Mouse (Mus musculus) embryonic stem cell, embryonic (primary cell): ENCODE data around the gene Sympk.

Experiments
- CTCF ChIA-PET, 4 experiments: fragments of 300-600 bp in 2 of 4; fragments of 350-600 bp in 2 of 4; sonication (Branson Sonifier 250); formaldehyde crosslinking; loops; one replicate each; lab custom pipeline; 2022; ENCODE audit warnings: inconsistent platforms in 2 of 4; lab: Charles Lee
- POLR2A ChIA-PET, 4 experiments: fragments of 300-600 bp in 2 of 4; fragments of 350-600 bp in 2 of 4; sonication (Branson Sonifier 250); formaldehyde crosslinking; loops; one replicate each; lab custom pipeline; 2022; ENCODE audit warnings: antibody characterized with exemption in 4 of 4, inconsistent platforms in 1 of 4; lab: Charles Lee

Gene Sympk

GRCm38 (mm10) chr7:19022189-19022958, 1.8 kb upstream of the Sympk start:
- ChIA-PET CTCF (interaction anchor here (0.5 to 2.8 kb wide), 19 partner anchors 7 to 606 kb away, joined by 3 to 12 read pairs (median 5); partner anchors contain the start of genes Gpr4 (in 1 of the 4), Irf2bp1 (in 1 of the 4), Mypop (in 1 of the 4) and Rsph6a (in 1 of the 4)), POLR2A (interaction anchor here in 3 of 4 experiments (0.8 to 2.7 kb wide), 22 partner anchors 8 to 206 kb away, joined by 3 to 8 read pairs (median 4); partner anchors contain the start of genes Irf2bp1 (in 1 of the 3), Mypop (in 1 of the 3), Rsph6a (in 1 of the 3) and Six5 (in 1 of the 3))

GRCm38 (mm10) chr7:19023357-19023814, 791 bp upstream of the Sympk start, which contains the start of gene Foxa3:
TSS of gene Foxa3 (minus strand) at chr7:19023538.
- ChIA-PET POLR2A (interaction anchor here in 3 of 4 experiments (0.7 to 2.7 kb wide), 26 partner anchors 9 to 249 kb away, joined by 3 to 8 read pairs (median 4); partner anchors contain the start of genes Irf2bp1 (in 1 of the 3), Mypop (in 1 of the 3) and Rsph6a (in 1 of the 3)), CTCF (interaction anchor here (0.5 to 2.8 kb wide), 25 partner anchors 8 to 605 kb away, joined by 3 to 12 read pairs (median 3); partner anchors contain the start of genes Fbxo46 (in 1 of the 4), Irf2bp1 (in 1 of the 4), Mypop (in 1 of the 4) and Rsph6a (in 1 of the 4))

DNA sequence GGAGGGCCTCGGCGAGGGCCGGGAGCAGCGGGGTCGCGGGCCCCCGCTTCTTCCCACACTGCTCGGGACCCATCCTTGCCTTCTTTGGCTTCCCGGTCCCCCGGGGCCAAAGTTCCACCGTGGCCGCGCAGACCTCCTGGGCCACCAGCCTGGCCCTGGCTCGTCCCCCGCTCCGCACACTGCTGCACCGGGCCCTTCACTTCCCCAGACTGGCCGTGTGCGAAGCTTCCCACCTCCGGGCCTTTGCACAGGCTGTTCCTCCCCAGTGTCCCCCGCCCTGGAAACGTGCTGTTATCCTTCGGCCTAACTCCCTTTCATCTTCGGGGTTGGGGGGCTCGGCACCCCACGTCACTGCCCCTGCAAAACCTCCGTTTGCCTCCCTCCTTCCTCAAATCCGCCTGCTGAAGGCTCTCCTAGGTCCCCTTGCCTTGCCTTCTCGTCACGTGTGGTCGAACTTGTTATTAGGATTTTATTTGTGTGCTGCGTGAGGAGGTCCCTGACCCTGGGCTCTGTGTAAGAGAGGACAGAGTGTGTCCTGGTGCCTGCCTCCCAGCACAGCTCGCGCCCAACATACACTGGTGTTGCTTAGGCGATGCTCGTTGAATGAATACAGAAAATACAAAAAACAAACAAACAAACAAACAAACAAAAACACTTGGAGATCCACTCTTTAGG, 541 bp downstream of the Sympk start:
- ChIA-PET CTCF (interaction anchor here in 2 of 4 experiments (0.8 to 2.8 kb wide), 3 partner anchors 19 to 133 kb away, joined by 3 to 12 read pairs (median 4); no protein-coding TSS in a partner anchor), POLR2A (interaction anchor here in 2 of 4 experiments (1.0 to 2.7 kb wide), 2 partner anchors 10 to 16 kb away, joined by 3 to 8 read pairs; no protein-coding TSS in a partner anchor)

- CTCF ChIA-PET: interaction anchor here (0.6 to 1.7 kb wide), 11 partner anchors 8 to 1980 kb away, joined by 3 to 10 read pairs (median 4); partner anchors contain the start of genes Rsph6a (in 2 of the 4) and Six5 (in 1 of the 4)
- POLR2A ChIA-PET: interaction anchor here in 3 of 4 experiments (0.6 to 2.1 kb wide), 8 partner anchors 10 to 126 kb away, joined by 3 to 6 read pairs (median 4); partner anchors contain the start of gene Rsph6a (in 2 of the 3)
Measured at GRCm38 (mm10) chr7:19028067-19028466, 3.9 kb downstream of the Sympk start.

DNA sequence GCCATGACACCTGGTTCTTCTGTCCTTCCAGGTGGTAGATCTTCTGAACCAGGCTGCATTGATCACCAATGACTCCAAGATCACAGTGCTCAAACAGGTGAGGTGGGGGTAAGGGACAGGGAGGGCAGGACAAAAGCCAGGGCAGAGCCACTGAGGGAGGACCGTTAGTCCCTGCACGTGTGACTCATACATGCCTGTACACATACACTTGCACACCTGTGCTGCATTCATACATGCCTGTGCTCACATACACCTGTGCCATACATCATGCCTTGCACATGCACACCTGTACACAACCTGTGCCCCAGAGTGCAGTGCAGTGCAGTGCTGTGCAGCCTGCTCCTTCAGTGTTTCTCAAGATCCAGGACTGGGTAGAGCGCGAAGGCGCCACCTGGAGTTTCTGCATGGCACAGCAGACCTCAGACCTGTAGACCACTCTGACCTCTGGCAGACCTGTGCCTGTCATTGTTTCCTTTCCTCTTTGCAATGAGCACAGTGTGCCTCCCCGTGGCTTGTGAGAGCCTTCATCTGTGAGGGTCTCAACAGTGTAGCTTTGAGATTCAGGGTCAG, 5.0 kb downstream of the Sympk start:
- POLR2A ChIA-PET: interaction anchor here in 2 of 4 experiments (0.9 to 2.1 kb wide), 3 partner anchors 9 to 51 kb away, joined by 3 to 6 read pairs (median 4); no protein-coding TSS in a partner anchor

DNA sequence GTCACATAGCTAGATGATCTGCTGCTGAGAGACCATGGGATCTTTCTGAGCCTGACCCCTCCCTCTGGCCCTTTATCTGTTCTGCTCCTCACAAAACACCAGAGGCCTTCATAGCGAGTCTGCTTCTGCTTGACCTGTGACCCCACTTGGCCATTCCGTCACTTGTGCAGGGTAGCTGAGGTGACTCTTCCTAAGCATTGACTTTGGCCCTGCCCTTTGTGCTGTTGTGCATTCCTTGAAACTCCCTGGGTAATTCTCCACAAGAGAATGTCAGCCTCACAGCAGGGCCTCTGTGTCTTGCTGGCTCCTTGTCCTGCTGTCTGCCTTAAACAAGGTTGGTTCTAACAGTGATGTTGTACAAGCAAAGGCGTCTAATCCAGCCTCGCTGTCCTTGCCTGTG, 7.5 kb downstream of the Sympk start:
- POLR2A ChIA-PET: interaction anchor here in 3 of 4 experiments (0.9 to 1.7 kb wide), 5 partner anchors 9 to 21 kb away, joined by 3 to 5 read pairs (median 3); no protein-coding TSS in a partner anchor
- CTCF ChIA-PET: interaction anchor here in 2 of 4 experiments (0.6 to 2.5 kb wide), 2 partner anchors 22 to 132 kb away, joined by 3 to 7 read pairs; partner anchors contain the start of gene Rsph6a (in 1 of the 2)

More for the DNA sequence above, 5.0 kb downstream of the Sympk start:
- CTCF ChIA-PET: interaction anchor here in 1 of 4 experiments (0.8 to 1.4 kb wide), 5 partner anchors 15 to 64 kb away, joined by 3 to 4 read pairs (median 4); partner anchors contain the start of genes Mypop, Rsph6a and Six5

DNA sequence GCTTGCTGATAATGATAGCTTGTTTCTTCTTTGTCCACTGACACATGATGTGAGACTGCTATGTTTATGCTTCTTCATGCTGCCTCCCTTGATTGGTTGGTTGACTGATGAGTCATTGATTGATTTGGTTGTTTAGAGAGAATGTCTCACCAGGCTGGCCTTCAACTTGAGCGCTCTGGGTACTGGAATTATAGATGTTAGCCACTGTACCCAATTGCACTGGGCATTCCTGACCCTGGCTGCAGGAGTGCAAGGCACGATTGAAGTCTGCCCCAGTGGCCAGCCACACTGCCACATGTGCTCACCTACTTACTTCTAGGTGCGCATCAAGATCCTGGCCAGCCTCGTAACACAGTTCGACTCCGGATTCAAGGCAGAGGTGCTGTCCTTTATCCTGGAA, 20.4 kb downstream of the Sympk start:
- CTCF ChIA-PET: interaction anchor here in 2 of 4 experiments (1.5 to 2.3 kb wide), 2 partner anchors 9 to 10 kb away, joined by 5 to 7 read pairs; partner anchors contain the start of gene Rsph6a (in 2 of the 2)
- POLR2A ChIA-PET: interaction anchor here in 1 of 4 experiments (1.0 to 1.9 kb wide), 4 partner anchors 9 to 47 kb away, joined by 3 to 8 read pairs (median 4); partner anchors contain the start of gene Rsph6a

- ChIA-PET POLR2A (interaction anchor here in 3 of 4 experiments (0.6 to 1.9 kb wide), 8 partner anchors 8 to 47 kb away, joined by 3 to 8 read pairs (median 4); partner anchors contain the start of gene Rsph6a (in 2 of the 3)), CTCF (interaction anchor here (0.6 to 2.3 kb wide), 6 partner anchors 8 to 717 kb away, joined by 3 to 7 read pairs (median 4); partner anchors contain the start of gene Rsph6a (in 2 of the 4))
Measured at GRCm38 (mm10) chr7:19046286-19047069, 22.3 kb downstream of the Sympk start.

DNA sequence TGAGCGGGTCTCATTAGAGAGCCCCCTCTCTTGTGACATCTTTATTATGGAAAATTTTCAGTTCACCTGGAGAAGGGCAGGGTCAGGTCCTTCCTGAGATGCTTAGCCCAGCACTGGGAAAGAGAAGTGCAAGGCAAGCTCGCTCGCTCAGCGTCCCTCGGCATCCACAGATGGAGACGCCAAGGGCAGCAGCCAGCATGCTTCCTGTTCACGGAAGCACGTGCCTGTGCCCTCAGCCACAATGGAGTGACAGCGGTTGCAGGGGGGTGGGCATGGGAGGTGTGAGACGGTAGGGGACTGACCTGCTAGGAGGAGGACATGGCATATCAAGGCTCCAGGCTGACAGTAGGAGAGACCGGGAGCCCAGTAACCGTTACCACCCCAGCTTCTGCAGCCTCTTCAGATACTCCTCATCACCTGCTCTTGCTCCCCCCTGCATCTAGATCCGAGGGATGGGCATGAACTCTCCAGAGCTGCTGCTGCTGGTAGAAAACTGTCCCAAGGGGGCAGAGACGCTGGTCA, 23.9 kb downstream of the Sympk start:
- POLR2A ChIA-PET: interaction anchor here in 2 of 4 experiments (1.3 to 1.5 kb wide), 4 partner anchors 8 to 46 kb away, joined by 3 to 5 read pairs (median 3); no protein-coding TSS in a partner anchor
- CTCF ChIA-PET: interaction anchor here in 2 of 4 experiments (0.6 to 1.2 kb wide), 2 partner anchors 18 to 45 kb away, joined by 3 to 4 read pairs; no protein-coding TSS in a partner anchor

DNA sequence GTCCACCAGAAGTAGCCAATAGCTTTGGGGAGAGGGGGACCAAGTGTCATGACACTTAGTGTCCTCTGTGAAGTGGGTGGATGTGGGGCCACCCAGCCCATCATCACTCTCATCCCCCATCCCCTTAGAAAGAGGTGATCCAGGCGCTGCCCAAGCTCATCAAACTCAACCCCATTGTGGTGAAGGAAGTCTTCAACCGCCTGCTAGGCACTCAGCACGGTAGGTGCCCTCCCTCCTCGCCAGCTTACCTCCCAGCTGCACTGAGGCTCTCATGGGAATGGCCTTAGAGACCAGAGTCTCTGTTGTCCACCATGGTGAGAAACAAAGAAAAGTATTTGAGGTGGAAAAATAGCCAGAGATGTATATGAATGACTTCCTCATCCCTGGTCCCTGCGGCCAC, 25.1 kb downstream of the Sympk start:
- POLR2A ChIA-PET: interaction anchor here in 3 of 4 experiments (0.6 to 1.4 kb wide), 4 partner anchors 9 to 653 kb away, joined by 3 to 4 read pairs (median 3); no protein-coding TSS in a partner anchor
- CTCF ChIA-PET: interaction anchor here in 1 of 4 experiments (1.0 kb wide), 1 partner anchor 69 kb away, joined by 3 read pairs; the partner anchor contains the start of gene Gm4969

DNA sequence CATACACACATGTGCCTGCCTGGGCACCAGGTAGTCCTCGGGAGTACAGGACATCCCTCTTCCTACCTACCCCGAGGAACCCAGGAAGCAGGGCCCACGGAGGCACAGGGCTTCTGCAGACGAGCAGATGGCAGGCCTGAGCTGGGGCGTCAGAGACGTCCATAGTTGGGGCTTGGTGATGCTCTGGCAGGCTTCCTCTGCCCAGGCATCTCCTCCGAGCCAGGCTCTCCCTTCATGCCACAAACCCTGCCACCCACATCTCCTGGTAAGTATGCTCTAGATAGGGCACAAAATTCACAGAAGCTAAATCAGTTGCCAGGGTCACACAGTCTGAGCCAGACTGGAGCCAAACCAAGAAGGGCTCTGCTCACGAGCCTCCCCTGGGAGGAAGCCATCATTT, 26.0 kb downstream of the Sympk start:
- ChIA-PET CTCF (interaction anchor here in 3 of 4 experiments (0.6 to 1.1 kb wide), 3 partner anchors 19 to 103 kb away, joined by 3 read pairs; no protein-coding TSS in a partner anchor), POLR2A (interaction anchor here in 1 of 4 experiments (0.9 kb wide), 1 partner anchor 39 kb away, joined by 3 read pairs; no protein-coding TSS in a partner anchor)

- ChIA-PET POLR2A (interaction anchor here in 3 of 4 experiments (0.6 to 3.6 kb wide), 3 partner anchors 14 to 378 kb away, joined by 3 to 12 read pairs (median 6); no protein-coding TSS in a partner anchor), CTCF (interaction anchor here in 1 of 4 experiments (1.1 kb wide), 1 partner anchor 18 kb away, joined by 3 read pairs; no protein-coding TSS in a partner anchor)
Measured at GRCm38 (mm10) chr7:19051161-19051560, 27.0 kb downstream of the Sympk start.

DNA sequence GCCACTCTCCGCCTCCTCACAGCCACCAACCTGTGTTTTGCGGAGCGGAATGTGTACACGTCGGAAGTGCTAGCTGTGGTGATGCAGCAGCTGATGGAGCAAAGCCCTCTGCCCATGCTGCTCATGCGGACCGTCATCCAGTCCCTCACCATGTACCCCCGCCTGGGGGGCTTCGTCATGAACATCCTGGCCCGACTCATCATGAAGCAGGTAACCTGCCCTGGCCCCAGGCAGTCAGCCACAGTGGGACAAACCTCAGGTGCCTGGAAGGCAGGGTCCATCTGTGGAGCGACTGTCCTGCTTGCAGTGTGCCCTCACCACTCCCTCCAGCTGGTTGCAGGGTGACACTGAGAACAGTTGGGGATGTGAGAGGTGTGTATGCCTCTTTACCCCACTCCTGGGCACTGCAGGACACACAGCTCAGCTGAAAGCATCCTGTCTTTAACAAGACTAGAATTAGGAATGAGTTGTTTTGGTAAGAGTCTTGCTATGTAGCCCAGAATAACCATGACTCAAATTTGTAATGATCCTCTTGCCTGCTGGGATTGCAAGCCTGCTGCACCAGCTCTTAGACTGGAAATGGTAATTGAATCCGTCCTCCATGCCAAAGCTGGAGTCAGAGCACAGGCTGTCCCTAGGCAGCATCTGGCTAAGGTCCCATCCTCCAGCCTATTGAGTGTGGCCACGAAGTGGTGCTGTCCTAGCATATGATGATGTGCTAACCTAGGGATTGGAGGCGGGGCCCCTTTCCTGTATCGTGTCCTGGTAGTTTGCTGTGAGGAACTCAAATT, 28.4 kb downstream of the Sympk start:
- ChIA-PET POLR2A (interaction anchor here in 3 of 4 experiments (1.0 to 3.6 kb wide), 12 partner anchors 9 to 176 kb away, joined by 3 to 23 read pairs (median 4); partner anchors contain the start of gene Six5 (in 2 of the 3)), CTCF (interaction anchor here in 3 of 4 experiments (0.7 to 2.2 kb wide), 6 partner anchors 14 to 40 kb away, joined by 3 to 33 read pairs (median 4); no protein-coding TSS in a partner anchor)

DNA sequence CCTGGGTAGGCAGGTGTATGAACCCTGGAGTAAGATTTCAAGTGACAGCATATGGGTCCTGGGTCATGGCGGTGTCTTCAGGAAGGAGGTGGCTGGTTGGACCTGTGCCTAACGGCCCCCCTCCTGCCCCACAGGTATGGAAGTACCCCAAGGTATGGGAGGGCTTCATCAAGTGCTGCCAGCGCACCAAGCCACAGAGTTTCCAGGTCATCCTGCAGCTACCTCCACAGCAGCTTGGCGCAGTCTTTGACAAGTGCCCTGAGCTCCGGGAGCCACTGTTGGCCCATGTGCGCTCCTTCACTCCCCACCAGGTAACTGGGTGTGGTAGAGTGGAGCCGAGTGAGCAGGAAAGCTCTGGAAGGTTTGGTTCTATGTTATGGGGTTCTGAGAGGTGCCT, 29.0 kb downstream of the Sympk start:
- POLR2A ChIA-PET: interaction anchor here in 3 of 4 experiments (1.0 to 3.6 kb wide), 16 partner anchors 9 to 176 kb away, joined by 3 to 23 read pairs (median 4); partner anchors contain the start of gene Six5 (in 2 of the 3)

More for the DNA sequence above, 29.0 kb downstream of the Sympk start:
- CTCF ChIA-PET: interaction anchor here (1.0 to 2.2 kb wide), 15 partner anchors 12 to 146 kb away, joined by 3 to 33 read pairs (median 5); no protein-coding TSS in a partner anchor
